Mouse (Mus musculus): ENCODE measurements around the gene Elmo2.

GRCm38 (mm10) chr2:165332610-165333210, 6.4 kb upstream of the Elmo2 start:
- TF ChIP-seq CTCF (IDR thresholded peaks at IDR 0.05; ENCODE audit: borderline replicate concordance, control insufficient read depth, extremely low read depth, insufficient read depth, low read length, poor library complexity): no peak
- no peak for TF ChIP-seq POLR2A (IDR thresholded peaks at IDR 0.05; ENCODE audit: control insufficient read depth, extremely low read depth, insufficient read depth, low read length, poor library complexity)

Data from thymus, adult 2 months (tissue).